Mouse (Mus musculus) hindbrain, embryonic 15.5 days (tissue): ENCODE results near the gene Rab37. TPM values are rescaled to one million over a fixed set of nuclear protein-coding genes. Genes with fewer than 3 reads are reported as not detected.

Source experiments
- ATAC-seq: fragments of 200-750 bp; cut with Nextera tagmentation; 2 replicates; pipeline ENCODE4 v1.8.0; 2017; ENCODE audit warnings: low read depth, moderate number of reproducible peaks, moderate TSS enrichment; ENCODE audit not compliant: low FRiP score
- H3K27ac ChIP-seq: fragments of 300-500 bp; sonication (generic); replicated peaks from 2 replicates; pipeline ENCODE4 v1.5.1; 2015; ENCODE audit warnings: mild to moderate bottlenecking, inconsistent platforms
- H3K27me3 ChIP-seq: fragments of 300-500 bp; sonication (generic); 2 replicates; pipeline ENCODE4 v1.6.1; 2015; ENCODE audit warnings: control low read depth, inconsistent platforms
- H3K36me3 ChIP-seq: fragments of 300-500 bp; sonication (generic); 2 replicates; pipeline ENCODE4 v1.6.1; 2015; ENCODE audit warnings: control low read depth, inconsistent platforms
- H3K4me1 ChIP-seq: fragments of 300-500 bp; sonication (generic); replicated peaks from 2 replicates; pipeline ENCODE4 v1.6.1; 2015; ENCODE audit warnings: control low read depth, inconsistent platforms
- H3K4me2 ChIP-seq: fragments of 300-500 bp; sonication (generic); 2 replicates; pipeline ENCODE4 v1.6.1; 2015; ENCODE audit warnings: moderate library complexity, mild to moderate bottlenecking, inconsistent platforms
- H3K4me3 ChIP-seq: fragments of 300-500 bp; sonication (generic); 2 replicates; pipeline ENCODE4 v1.5.1; 2015; ENCODE audit warnings: mild to moderate bottlenecking, inconsistent platforms
- H3K9ac ChIP-seq: fragments of 300-500 bp; sonication (generic); 2 replicates; pipeline ENCODE4 v1.6.1; 2015; ENCODE audit warnings: inconsistent platforms
- H3K9me3 ChIP-seq: fragments of 300-500 bp; sonication (generic); 2 replicates; pipeline ENCODE4 v1.6.1; 2016; ENCODE audit warnings: control low read depth, inconsistent platforms
- WGBS: fragments of 180-500 bp; shearing (Covaris S2); methylation state at CpG from one replicate; pipeline ENCODE4 v1.1.7; 2015; 5-methylcytosine and 5-hydroxymethylcytosine counted together
- polyA plus RNA-seq: library from polyadenylated mRNA; unstranded; fragments of >200 nt; fragmentation: Nextera tagmentation; extraction: Ambion mirVana; gene quantifications from 2 replicates; pipeline ENCODE4 v1.2.1, GENCODE M21; 2015

Gene Rab37
- polyA plus RNA-seq, 1 experiment from 2014 or later = 0.77 TPM

GRCm38 (mm10) chr11:115108176-115108575, 16.9 kb downstream of the Rab37 start:
- Histone ChIP-seq H3K4me1 (peaks cover 8% of the 10 kb centered on the region), H3K27ac (no peak overlapping the region), H3K4me2 (no peak overlapping the region), H3K9ac (no peak overlapping the region), H3K27me3 (no peaks in the 10 kb centered on the region), H3K36me3 (no peaks in the 10 kb centered on the region), H3K4me3 (no peak overlapping the region), H3K9me3 (no peaks in the 10 kb centered on the region)
- ATAC-seq = no peak
- WGBS = 88% methylated on average over 8 of the region's 8 CpGs

- H3K36me3 ChIP-seq = no peaks in the 10 kb centered on the region
- no peak overlapping the region for H3K27ac ChIP-seq
- 84% methylated on average over 4 of the region's 5 CpGs for WGBS
- H3K9ac ChIP-seq = no peak overlapping the region
- peaks cover 8% of the 10 kb centered on the region for H3K4me1 ChIP-seq
- H3K4me2 ChIP-seq = no peak overlapping the region
- no peak for ATAC-seq
- H3K27me3 ChIP-seq = no peaks in the 10 kb centered on the region
- H3K9me3 ChIP-seq = no peaks in the 10 kb centered on the region
- H3K4me3 ChIP-seq = no peak overlapping the region
Observed at GRCm38 (mm10) chr11:115110271-115110670, 19.0 kb downstream of the Rab37 start.

- no peak overlapping the region for H3K27ac ChIP-seq
- no peak overlapping the region for H3K4me3 ChIP-seq
- no peak overlapping the region for H3K4me2 ChIP-seq
- H3K36me3 ChIP-seq = no peaks in the 10 kb centered on the region
- 61% methylated on average over 3 of the region's 3 CpGs for WGBS
- no peaks in the 10 kb centered on the region for H3K9me3 ChIP-seq
- ATAC-seq = no peak
- peaks cover 8% of the 10 kb centered on the region for H3K4me1 ChIP-seq
- no peak overlapping the region for H3K9ac ChIP-seq
- no peaks in the 10 kb centered on the region for H3K27me3 ChIP-seq
Observed at GRCm38 (mm10) chr11:115112196-115112595, 21.0 kb downstream of the Rab37 start.

- Histone ChIP-seq H3K27me3 (no peaks in the 10 kb centered on the region), H3K9me3 (no peaks in the 10 kb centered on the region), H3K27ac (no peak overlapping the region), H3K4me2 (no peak overlapping the region), H3K4me1 (no peaks in the 10 kb centered on the region), H3K9ac (no peak overlapping the region), H3K36me3 (no peaks in the 10 kb centered on the region), H3K4me3 (no peak overlapping the region)
- no peak for ATAC-seq
- WGBS = 79% methylated on average over 9 of the region's 9 CpGs
Observed at GRCm38 (mm10) chr11:115119409-115119808, 28.2 kb downstream of the Rab37 start.

GRCm38 (mm10) chr11:115128483-115128882, 37.3 kb downstream of the Rab37 start:
- Histone ChIP-seq H3K9me3 (no peaks in the 10 kb centered on the region), H3K27ac (no peak overlapping the region), H3K4me2 (no peak overlapping the region), H3K4me1 (no peaks in the 10 kb centered on the region), H3K36me3 (no peaks in the 10 kb centered on the region), H3K4me3 (no peak overlapping the region), H3K27me3 (no peaks in the 10 kb centered on the region), H3K9ac (no peak overlapping the region)
- ATAC-seq = no peak
- WGBS = 91% methylated on average over 4 of the region's 4 CpGs

- ATAC-seq = no peak
Observed at GRCm38 (mm10) chr11:115129508-115130126, 38.4 kb downstream of the Rab37 start.

GRCm38 (mm10) chr11:115131768-115132381, 40.6 kb downstream of the Rab37 start:
- Histone ChIP-seq H3K36me3 (no peaks in the 10 kb centered on the region), H3K27ac (no peak overlapping the region), H3K4me2 (no peak overlapping the region), H3K9me3 (no peaks in the 10 kb centered on the region), H3K4me1 (no peaks in the 10 kb centered on the region), H3K9ac (no peak overlapping the region), H3K4me3 (no peak overlapping the region), H3K27me3 (no peaks in the 10 kb centered on the region)
- WGBS = 87% methylated on average over 8 of the region's 8 CpGs
- ATAC-seq = no peak

More at GRCm38 (mm10) chr11:115129508-115130126, 38.4 kb downstream of the Rab37 start:
- H3K9me3 ChIP-seq = no peaks in the 10 kb centered on the region
- H3K4me3 ChIP-seq = no peak overlapping the region
- H3K27me3 ChIP-seq = no peaks in the 10 kb centered on the region
- no peak overlapping the region for H3K27ac ChIP-seq
- H3K36me3 ChIP-seq = no peaks in the 10 kb centered on the region
- no peak overlapping the region for H3K4me2 ChIP-seq
- 91% methylated on average over 13 of the region's 13 CpGs for WGBS
- no peaks in the 10 kb centered on the region for H3K4me1 ChIP-seq
- no peak overlapping the region for H3K9ac ChIP-seq

- no peak for ATAC-seq
- no peak within 1 kb of the TSS for H3K4me2 ChIP-seq
- H3K4me3 ChIP-seq = no peak within 1 kb of the TSS
- H3K27me3 ChIP-seq = no peaks in the 10 kb centered on the region
- no peaks in the 10 kb centered on the region for H3K36me3 ChIP-seq
- 90% methylated on average over 8 of the region's 8 CpGs for WGBS
- no peak within 1 kb of the TSS for H3K9ac ChIP-seq
- no peaks in the 10 kb centered on the region for H3K9me3 ChIP-seq
- H3K27ac ChIP-seq = no peak within 1 kb of the TSS
- no peaks in the 10 kb centered on the region for H3K4me1 ChIP-seq
Observed at GRCm38 (mm10) chr11:115133800-115134199, 42.6 kb downstream of the Rab37 start, which contains the start of gene Cd300lf. Gene Cd300lf (minus strand): TSS chr11:115133992.

GRCm38 (mm10) chr11:115138597-115139262, 47.5 kb downstream of the Rab37 start:
- Histone ChIP-seq H3K4me3 (no peak overlapping the region), H3K4me2 (no peak overlapping the region), H3K27me3 (no peaks in the 10 kb centered on the region), H3K4me1 (no peaks in the 10 kb centered on the region), H3K9ac (no peak overlapping the region), H3K36me3 (no peaks in the 10 kb centered on the region), H3K9me3 (no peaks in the 10 kb centered on the region), H3K27ac (no peak overlapping the region)
- 85% methylated on average over 5 of the region's 5 CpGs for WGBS
- ATAC-seq = no peak

GRCm38 (mm10) chr11:115141970-115142369, 50.7 kb downstream of the Rab37 start:
- no peaks in the 10 kb centered on the region for H3K9me3 ChIP-seq
- no peaks in the 10 kb centered on the region for H3K27me3 ChIP-seq
- H3K27ac ChIP-seq = no peak overlapping the region
- no peak for ATAC-seq
- no peak overlapping the region for H3K4me2 ChIP-seq
- no peak overlapping the region for H3K4me3 ChIP-seq
- no peak overlapping the region for H3K9ac ChIP-seq
- 87% methylated on average over 2 of the region's 2 CpGs for WGBS
- H3K36me3 ChIP-seq = no peaks in the 10 kb centered on the region
- no peaks in the 10 kb centered on the region for H3K4me1 ChIP-seq

- Histone ChIP-seq H3K4me3 (no peak overlapping the region), H3K4me2 (no peak overlapping the region), H3K27me3 (peaks cover 3% of the 10 kb centered on the region; the same call in 1 of the 2 replicates), H3K9me3 (no peaks in the 10 kb centered on the region), H3K9ac (no peak overlapping the region), H3K4me1 (peaks cover 12% of the 10 kb centered on the region), H3K36me3 (no peaks in the 10 kb centered on the region), H3K27ac (no peak overlapping the region)
- WGBS = 87% methylated on average over 4 of the region's 4 CpGs
- ATAC-seq = no peak
Observed at GRCm38 (mm10) chr11:115147813-115148212, 56.6 kb downstream of the Rab37 start.

- peaks cover 21% of the 10 kb centered on the region for H3K4me1 ChIP-seq
- H3K4me2 ChIP-seq = peak overlapping the region; percentile 61; the same call in 1 of the 2 replicates
- 71% methylated on average over 6 of the region's 6 CpGs for WGBS
- no peaks in the 10 kb centered on the region for H3K36me3 ChIP-seq
- no peak overlapping the region for H3K27ac ChIP-seq
- no peak overlapping the region for H3K4me3 ChIP-seq
- no peak for ATAC-seq
- H3K9me3 ChIP-seq = no peaks in the 10 kb centered on the region
- no peak overlapping the region for H3K9ac ChIP-seq
- peaks cover 27% of the 10 kb centered on the region for H3K27me3 ChIP-seq
Observed at GRCm38 (mm10) chr11:115150741-115151254, 59.6 kb downstream of the Rab37 start.
